Mouse (Mus musculus) gastrocnemius, adult 18-20 months (tissue): ENCODE data around the gene Nipsnap3a. TPM values are rescaled to one million over a fixed set of nuclear protein-coding genes. Genes with fewer than 3 reads are reported as not detected.

ENCODE experiments used
- DNase-seq: peaks from one replicate; pipeline ENCODE4 v3.0.0; 2021; ENCODE audit warnings: low spot score
- total RNA-seq, 2 experiments: library from RNA; stranded (reverse); gene quantifications; 2 replicates each; pipeline ENCODE4 v1.2.3; 2021

Gene Nipsnap3a
- total RNA-seq, 2 experiments from 2014 or later = not detected

GRCm38 (mm10) chr4:53046238-53047022 is 57.4 kb downstream of the Nipsnap3a start:
- no peak for DNase-seq

Other genes starting within 250 kb of the Nipsnap3a start
- gene Olfr275, start 174.7 kb upstream of the Nipsnap3a start, total RNA-seq = not detected
- not detected for gene Olfr273, start 130.0 kb upstream of the Nipsnap3a start, total RNA-seq
- gene Olfr272, start 70.1 kb upstream of the Nipsnap3a start, total RNA-seq = not detected
- gene Olfr270, start 24.7 kb upstream of the Nipsnap3a start, total RNA-seq = not detected
- 1 to 10 TPM; 1.7 to 2.3 TPM for gene Nipsnap3b, start 22.6 kb downstream of the Nipsnap3a start, total RNA-seq
- gene Abca1, start 170.6 kb downstream of the Nipsnap3a start, total RNA-seq = 1 to 10 TPM; 7.1 to 7.4 TPM